Mouse (Mus musculus): ENCODE results near the gene Iqcd.

Gene Iqcd

DNA sequence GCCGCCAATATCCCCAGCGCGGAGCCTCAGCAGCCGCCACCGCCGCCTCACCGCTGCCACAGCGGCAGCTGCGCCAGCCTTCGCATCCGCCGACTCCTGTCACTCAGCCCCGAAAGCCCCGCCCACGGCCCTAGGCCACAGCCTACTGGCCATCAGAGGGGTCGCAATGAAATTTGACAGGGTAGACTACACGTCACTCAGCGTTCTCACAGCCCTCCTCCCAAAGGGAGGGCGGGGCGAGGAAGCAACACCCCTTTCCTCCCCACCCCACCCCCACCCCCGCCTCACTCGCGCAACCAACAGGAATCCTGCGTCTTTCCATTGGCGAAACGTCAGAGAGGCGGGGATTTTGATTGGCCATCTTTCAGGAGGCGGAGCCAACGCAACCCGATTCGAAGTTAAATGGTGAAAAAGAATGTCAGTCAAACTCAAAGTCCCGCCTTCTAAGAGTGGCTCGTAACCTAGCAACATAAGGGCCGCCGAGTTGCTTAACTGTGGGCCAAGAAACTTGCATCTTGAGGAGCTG lies at the start of gene Iqcd, which contains the start of gene Tpcn1:
Iqcd (plus strand) TSS at position 448 of the 526 bp plus-strand sequence.
Tpcn1 (minus strand) TSS at position 105 of the 526 bp plus-strand sequence.
- DNase-seq (ENCODE audit: low spot score) = peak; percentile 97

DNA sequence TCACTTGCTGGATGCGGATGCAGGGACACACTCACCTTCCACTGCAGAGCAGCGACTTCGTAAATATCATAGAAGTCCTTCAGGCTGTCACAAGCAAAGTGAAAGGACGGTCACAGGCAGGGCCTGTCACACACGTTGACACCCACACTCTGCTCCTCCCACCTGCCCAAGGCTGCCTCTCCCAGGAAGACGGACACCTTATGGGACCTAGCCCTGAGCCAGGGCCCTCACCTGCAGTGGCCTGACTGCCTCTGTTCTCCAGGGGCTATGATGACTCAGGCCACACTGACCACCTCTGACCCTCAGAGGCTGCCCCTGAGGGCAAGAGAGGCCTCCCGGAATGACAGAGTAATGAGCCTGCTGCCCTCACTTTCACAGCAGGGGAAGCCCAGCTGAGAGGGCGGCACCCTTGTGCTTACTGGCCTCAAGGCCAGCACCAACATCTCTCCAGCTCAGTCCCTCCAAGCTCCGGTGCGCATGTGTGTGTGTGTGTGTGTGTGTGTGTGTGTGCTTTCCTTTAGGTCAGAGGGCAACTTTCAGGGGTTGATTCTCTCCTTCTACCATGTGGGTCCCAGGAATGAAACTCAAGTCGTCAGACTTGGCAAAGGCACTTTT lies 40.5 kb upstream of the Iqcd start:
- DNase-seq (ENCODE audit: low spot score) = no peak

DNA sequence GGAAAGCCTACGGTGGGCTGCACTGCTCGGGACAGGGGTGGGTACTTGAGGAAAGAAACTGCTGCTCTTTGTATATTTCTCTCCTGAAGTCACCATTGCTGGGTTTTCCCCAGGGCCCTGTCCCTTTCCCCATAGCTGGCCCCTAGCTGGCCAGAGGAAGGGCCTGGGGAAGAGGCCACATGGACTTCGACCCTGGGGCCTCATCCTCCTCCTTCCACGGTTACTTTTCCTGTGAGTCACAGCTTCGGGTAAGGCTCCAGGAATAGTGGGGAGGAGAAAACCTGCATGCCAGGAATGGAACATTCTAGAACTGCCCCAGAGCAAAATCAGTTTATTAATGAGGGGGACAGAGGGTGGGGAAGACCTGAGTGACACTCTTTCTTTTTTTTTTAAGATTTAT lies 38.7 kb upstream of the Iqcd start:
- DNase-seq (ENCODE audit: low spot score) = no peak

DNA sequence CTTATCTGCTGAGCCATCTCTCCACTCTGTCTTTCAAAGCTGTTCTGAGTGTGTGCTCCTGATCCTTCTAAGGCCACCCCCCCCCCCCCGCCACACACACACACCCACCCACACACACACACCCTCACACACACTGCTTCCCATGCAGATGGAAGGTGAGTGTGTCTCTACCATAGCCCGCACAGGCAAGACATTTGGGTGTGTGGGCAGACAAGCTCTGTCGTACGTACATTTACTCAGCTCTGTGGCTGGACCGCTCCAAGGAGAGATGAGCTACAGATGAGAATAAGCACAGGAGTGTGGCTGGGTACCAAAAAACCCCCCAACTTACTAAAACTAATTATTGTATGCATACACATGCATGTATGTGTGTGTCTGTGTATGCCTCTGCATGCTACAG lies 38.1 kb upstream of the Iqcd start:
- no peak for DNase-seq (ENCODE audit: low spot score)

DNA sequence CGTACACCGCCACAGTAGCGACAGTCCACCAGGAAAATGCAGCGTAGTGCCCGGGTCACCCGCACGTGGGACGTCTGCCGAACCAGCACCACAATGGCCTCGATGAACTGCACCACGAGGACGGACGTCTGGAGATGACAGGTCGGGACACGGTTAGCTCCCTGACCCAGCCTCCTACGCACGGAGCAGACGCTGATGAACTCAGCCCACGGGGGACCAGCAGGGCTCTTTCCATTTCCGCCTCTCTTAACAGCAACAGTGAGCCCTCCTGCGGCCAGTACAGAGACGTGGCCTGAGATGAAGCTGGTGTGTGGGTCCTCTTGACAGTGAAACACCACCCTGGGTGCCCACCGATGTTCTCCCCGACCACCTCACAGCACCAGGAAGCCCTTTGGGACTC lies 32.9 kb upstream of the Iqcd start:
- no peak for DNase-seq (ENCODE audit: low spot score)

DNA sequence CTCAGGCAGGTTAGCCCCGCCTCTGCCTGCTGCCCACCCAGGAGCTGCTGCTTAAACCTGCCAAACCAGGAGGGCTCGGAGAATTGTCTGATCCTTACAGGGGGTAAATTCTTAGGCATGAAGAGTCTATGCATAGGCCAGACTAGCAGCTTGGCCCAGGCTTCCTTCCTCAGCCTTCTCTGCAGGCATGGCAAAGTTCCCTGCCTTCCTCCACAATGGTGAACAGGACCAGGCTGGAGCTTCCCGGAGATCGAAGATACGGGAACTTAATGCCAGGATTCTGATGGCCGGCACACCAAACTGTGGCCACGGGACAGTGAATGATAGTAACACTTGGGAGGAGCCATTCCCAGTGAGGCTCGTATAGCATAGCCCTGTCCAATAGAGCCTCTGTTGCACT lies 30.8 kb upstream of the Iqcd start:
- no peak for DNase-seq (ENCODE audit: low spot score)

DNA sequence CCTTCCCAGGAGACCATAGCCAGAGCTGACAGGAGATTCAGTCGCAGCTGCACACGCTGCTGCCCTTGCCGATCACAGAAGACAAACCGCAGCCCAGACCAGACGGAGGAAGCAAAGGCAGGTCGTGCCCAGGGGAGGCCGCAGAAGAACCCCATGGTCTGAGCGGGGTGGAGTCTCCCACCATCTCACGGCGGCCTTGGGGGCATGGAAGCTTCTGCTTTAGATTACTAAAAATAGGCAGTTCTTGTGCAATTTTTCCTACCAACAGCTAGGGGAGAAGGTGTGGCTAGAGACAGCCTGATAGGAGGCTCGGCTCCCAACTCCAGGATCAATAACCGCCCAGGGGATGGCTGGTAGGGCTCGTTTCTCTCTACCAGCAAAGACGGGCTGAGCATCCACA lies 30.1 kb upstream of the Iqcd start:
- DNase-seq (ENCODE audit: low spot score) = no peak

DNA sequence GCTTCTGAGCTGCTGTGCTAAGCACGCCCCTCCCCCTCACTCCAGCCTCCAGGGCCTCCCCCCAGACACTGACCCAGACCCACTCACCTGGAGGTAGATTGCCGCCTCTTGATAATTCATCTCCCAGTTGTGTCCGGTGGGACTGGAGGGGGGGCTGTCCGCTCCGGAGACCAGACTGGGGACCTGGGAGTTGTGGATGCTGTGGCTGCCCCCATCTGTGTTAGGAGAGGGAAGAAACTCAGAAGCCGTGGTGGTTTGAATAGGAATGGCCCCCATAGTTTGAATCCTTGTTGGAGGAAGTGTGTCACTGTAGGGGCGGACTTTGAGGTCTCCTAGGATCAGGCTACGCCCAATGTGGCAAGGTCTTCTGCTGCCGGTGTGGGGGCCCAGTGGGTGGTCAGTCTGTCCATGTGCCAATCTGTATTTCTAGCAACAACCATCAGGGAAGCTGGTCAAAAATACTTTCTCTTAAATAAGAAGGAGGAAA lies 28.6 kb upstream of the Iqcd start:
- DNase-seq (ENCODE audit: low spot score) = no peak

DNA sequence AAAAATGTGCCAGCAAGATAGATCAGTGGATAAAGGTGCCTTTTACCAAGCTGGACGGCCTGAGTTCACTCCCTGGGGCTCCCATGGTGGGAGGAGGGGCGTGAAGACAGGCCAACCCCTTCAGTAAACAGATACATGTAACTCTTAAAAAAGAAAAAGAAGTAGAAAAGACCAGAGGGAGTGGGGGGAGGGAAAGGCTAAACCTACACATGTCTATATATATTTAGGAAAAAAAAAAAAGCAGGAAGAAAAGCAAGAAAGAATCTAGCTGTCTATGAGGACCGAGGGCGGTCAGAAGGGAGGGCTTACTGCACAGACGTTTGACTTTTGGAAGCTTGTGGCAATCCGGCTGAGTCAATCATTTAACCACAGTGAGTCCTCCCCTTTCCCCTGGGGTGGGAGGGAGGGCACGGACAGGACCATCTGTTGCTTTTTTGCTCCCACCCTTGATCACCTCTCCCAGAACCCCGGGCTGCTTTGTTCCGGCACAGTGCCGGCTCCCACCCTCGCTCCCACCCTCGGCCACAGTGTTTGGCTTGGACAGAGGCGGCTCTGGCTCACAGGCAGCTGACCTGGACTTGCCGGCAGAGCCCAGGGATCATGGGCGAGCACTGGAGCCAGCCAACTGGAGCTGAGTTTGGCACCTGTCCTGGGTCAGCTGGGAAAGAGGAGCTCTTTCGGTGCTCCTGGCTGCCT lies 28.1 kb upstream of the Iqcd start:
- peak; percentile 41 for DNase-seq (ENCODE audit: low spot score)

DNA sequence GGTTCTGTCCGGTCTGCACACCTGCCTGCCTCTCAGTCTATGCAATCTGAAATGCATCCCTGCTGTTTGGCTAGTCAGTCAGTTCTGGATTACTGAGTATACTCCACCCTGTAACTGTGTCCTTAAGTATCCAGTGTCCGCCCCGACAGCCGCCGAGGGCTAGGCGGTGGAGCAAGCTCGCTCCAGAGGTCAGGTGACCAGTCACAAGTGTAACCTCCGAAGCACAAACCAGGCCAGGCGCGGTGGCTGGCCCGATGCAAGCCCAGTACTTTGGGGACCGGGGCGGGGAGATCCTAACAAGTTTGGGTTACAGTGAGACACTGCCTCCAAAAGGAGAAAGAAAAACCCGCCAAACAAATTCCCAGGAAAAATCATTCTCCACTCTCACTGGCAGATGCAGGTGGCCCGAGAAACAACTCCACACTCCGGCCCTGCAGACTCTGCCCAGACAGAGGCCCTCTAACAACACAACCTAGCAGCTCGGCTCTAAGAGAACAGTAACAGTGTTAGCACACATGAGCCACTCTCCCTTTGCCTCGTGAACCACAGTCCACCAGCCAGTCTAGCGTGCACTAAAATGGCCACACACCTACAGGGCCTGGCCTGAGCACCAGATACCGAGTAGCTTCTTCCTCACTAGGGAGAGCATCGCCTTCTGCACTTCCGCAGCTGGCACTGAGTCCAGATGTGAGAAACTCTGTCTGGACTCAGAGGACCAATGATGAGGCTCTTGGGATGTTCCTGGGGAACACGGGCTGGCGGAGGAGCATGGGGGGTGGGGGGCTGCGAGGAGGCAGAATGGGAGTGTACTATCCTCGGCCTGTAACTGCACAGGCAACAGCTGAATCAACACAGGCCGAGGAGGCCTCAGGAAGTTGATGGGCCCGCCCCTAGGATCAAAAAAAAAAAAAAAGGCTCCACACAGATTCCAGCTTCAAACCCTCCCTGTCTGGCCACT lies 25.6 kb upstream of the Iqcd start:
- DNase-seq (ENCODE audit: low spot score) = no peak

DNA sequence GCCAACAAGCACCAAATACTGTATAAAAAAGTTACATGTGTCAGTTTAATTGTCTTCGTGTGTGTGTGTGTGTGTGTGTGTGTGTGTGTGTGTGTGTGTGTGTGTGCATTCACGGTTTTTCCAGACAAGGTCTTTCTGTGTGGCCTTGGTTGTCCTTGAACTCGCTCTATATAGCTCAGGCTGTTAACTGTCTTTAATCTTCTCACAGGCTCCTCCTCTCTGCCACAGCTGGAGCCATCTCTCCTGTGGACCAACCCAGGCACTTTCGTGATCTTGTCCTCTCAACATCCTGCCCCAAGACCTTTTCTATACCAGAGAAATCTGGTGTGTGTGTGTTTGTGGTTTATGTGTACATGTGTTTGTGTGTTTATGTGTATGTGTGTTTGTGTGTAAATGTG lies 24.9 kb upstream of the Iqcd start:
- no peak for DNase-seq (ENCODE audit: low spot score)

DNA sequence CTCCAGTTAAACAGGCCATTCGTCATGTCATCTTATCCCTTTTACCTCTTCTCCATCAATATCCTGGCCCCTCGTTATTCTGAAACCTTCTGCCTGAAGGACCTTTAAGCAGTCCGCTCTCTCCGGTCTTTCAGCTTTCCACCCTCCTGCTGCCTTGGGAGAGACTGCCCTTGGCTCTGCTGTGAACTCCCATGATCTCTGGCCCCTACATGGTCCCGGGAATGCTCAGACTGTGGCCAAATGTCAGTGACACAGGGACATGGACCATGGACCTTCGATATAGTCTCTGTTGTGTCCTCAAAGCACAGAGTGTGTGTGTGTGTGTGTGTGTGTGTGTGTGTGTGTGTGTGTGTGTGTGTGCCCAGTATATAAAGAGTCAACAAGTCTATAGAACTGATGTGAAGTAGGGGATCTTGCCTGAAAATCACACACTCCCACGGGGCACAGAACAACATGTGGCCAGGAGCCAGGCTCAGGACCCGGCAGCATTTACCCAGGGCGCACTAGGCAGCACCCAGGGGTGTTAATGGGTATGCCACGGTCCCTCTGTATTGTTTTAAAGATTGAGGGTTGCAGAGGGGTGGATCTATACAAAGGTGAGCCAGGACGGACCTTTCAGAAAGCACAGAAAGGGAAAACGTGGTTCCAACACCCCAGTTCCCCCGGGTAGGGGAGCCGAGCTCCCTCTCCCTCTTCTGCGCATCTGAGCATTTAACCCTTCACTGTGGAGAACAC lies 23.5 kb upstream of the Iqcd start:
- no peak for DNase-seq (ENCODE audit: low spot score)

DNA sequence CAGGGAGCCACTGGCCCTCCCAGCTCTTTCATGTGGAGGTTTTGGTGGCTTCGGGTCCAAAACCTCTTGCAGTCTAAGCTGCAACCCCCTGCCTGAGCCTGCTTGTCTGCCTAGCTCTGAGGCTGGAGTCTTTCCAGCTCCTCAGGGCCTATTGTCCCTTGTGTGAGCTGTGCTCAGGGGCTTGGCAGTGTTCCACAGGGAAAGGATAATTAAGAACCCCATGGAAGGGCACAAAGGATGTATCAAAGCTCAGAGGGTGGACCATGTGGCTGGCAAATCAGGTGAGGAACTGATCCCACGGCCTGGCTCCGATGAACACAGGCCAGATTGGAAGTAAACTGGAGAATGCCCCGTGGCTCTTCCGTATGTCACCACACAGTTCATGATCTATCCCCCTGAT lies 22.7 kb upstream of the Iqcd start:
- DNase-seq (ENCODE audit: low spot score) = no peak

DNA sequence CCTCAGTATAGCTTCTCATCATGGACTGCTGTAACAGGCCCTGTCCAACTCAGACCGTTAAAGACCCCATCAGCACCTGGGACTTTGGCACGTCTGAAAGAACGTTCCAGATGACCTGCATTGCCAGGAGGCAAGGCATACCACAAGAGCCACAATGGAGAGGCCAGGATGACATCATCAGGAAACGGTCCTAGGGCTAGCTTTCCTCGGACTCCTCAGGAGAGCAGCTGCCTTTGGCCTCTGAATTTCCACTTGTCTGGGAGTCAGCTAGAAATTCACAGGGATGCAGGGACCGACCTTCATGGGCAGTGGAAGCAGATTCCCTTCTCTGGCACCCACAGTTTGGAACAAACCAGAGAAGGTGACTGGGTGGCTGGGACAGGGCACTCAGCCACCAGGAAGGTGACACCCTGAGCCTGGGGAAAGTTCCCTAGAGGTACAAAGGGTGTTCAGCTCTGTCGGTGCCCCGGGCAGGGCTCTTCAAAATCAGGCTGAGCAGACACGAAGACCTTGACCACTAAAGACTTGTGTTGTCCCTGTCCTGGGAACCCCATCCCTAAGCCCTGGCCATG lies 22.0 kb upstream of the Iqcd start:
- no peak for DNase-seq (ENCODE audit: low spot score)

DNA sequence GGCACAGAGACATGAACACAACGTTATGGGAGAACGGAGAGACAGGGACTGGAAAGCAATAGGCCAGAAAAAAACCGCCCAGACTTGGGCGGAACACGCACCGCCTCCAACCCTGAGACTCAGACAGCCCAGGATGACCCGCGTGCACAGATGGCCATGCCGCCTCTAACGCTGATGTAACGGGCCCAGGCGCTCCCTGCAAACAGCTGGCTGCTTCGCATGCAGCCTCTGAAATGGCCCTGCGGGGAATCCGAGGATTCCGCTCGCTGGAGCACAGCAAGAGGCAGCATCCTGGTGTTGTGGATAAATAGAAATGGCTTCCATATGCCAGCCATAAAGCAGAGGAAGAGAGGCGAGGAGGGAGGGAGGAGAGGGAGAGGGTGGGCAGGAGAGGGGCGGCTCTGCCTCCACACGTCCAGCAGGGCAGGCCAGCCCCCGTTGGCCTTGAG lies 21.5 kb upstream of the Iqcd start:
- no peak for DNase-seq (ENCODE audit: low spot score)

DNA sequence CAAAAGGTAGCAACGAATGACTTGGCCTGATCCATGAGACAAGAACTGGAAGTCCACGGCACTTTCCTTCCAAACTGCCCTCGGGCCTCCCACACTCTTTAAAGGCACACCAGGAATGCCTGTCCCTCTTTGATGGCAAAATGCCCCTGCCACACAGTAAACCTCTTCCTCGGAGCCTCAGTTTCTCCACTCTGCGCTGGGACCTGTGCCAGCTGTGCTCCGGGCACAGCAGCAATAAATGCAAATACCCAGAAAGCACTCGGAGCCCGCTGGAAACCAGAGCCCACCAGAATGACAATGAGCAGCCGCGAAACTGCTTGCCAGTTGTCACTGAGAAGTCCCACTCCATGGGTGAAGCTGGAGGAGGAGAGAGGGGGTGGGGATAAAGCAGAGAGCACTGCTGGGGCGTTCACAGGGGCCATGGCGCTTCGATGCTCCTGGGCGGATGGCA lies 21.0 kb upstream of the Iqcd start:
- no peak for DNase-seq (ENCODE audit: low spot score)

DNA sequence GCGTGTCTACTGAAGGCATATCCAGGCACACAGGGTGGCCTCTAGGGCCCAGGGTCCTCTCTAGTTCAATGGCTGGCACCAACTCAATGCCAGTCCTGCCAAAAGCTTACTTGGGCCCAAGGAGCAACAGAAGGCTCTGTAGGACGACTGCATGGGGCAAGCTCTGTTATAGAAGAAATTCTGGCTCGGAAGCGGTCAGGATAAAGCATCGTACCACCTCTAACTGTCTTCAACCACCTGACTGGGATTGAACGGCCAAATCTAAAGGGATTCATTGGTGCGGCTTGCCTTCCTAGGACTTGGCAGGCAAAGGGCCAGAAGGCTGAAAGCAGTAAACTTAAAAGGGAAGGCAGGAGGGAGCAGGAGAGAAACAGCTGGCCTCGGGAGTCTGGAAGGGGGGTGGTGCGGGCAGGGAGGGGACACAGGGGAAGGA lies 20.5 kb upstream of the Iqcd start:
- no peak for DNase-seq (ENCODE audit: low spot score)

DNA sequence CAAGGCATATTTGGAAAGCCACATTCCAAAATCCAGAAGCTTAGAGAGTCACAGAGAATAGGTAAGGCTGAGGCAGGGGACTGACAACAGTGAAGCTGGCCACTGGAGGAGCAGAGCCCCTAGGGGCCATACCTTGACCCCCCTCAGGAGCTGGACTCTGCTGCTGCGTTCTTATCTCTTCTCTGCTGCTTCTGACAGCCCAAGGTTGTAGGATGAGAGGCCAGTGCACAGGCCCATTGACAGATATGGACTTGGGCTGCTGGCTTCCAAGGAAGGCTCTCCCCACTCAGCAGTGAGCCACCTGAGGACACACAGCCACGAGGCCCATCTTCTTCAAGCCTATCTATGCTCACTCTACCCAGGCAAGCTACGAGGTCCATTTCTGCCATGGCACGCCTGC lies 19.9 kb upstream of the Iqcd start:
- DNase-seq (ENCODE audit: low spot score) = no peak

DNA sequence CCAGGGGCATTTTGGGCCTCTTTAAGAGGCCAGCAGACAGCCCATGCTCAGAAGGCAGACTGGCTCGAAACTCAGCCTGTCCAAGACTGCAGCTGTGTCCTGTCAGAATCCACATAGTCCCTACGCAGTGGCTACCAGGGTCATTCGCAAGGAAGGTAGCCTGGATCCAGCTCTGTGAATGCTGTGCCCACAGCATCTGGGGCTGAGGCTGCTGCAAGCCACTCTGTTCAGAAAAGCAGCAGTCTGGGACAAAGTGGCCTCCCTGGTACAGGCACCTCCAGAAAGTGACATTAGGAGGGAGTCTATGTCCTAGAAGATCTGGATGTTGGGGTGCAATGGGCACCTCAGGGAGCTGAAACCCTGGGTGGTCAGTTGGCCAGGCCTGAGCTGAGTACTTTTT lies 19.0 kb upstream of the Iqcd start:
- no peak for DNase-seq (ENCODE audit: low spot score)

DNA sequence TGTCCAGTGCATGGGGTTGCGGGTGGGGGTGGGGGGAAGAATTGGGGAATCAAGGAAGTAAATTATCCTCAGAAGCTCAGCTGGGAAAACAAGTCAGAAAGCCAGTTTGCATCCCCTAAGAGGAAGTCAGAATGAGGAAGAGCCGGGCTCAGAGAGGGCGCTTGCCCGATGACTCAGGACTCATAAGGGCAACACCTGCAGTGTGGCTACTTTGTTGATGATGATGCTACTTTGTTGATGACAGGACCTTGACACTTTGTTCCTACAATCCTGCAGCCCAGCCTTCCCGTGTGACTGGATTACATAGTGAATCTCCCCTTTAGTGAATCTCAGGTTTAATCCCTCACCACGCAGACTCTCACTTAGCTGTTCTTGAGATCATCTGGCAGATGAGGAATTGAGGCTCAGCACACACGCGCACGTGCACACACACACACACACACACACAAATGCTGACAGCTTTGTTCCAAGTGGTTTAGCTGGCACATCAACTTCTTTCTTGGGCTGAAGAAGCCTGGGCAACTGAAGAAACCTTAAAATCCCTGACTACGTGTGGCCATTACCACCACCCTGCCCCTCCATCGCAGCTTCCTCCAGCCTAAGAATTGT lies 18.4 kb upstream of the Iqcd start:
- DNase-seq (ENCODE audit: low spot score) = no peak
